Mouse (Mus musculus) hindbrain, embryonic 16.5 days (tissue): ENCODE data around the gene Lrrc57. TPM values are rescaled to one million over a fixed set of nuclear protein-coding genes. Genes with fewer than 3 reads are reported as not detected.

Experiments
- ATAC-seq: fragments of 200-750 bp; cut with Nextera tagmentation; 2 replicates; pipeline ENCODE4 v1.8.0; 2017; ENCODE audit warnings: moderate TSS enrichment, moderate library complexity
- H3K27ac ChIP-seq: fragments of 300-500 bp; sonication (generic); 2 replicates; pipeline ENCODE4 v1.5.1; 2014; ENCODE audit warnings: low read depth, mild to moderate bottlenecking, control low read depth, low read length, moderate library complexity
- H3K27me3 ChIP-seq: fragments of 300-500 bp; sonication (generic); replicated peaks from 2 replicates; pipeline ENCODE4 v1.6.1; 2014; ENCODE audit warnings: low read length; ENCODE audit not compliant: control insufficient read depth, insufficient read depth
- H3K36me3 ChIP-seq: fragments of 300-500 bp; sonication (generic); 2 replicates; pipeline ENCODE4 v1.6.1; 2014; ENCODE audit warnings: mild to moderate bottlenecking, low read length, moderate library complexity, mixed read lengths; ENCODE audit not compliant: control insufficient read depth, insufficient read depth
- H3K4me1 ChIP-seq: fragments of 300-500 bp; sonication (generic); 2 replicates; pipeline ENCODE4 v1.6.1; 2014; ENCODE audit warnings: low read depth, low read length; ENCODE audit not compliant: control insufficient read depth, insufficient read depth
- H3K4me2 ChIP-seq: fragments of 300-500 bp; sonication (generic); 2 replicates; pipeline ENCODE4 v1.6.1; 2014; ENCODE audit warnings: mild to moderate bottlenecking, low read length, control low read depth, moderate library complexity
- H3K4me3 ChIP-seq: fragments of 300-500 bp; sonication (generic); 2 replicates; pipeline ENCODE4 v1.5.1; 2014; ENCODE audit warnings: mild to moderate bottlenecking, low read length, control low read depth, moderate library complexity
- H3K9ac ChIP-seq: fragments of 300-500 bp; sonication (generic); 2 replicates; pipeline ENCODE4 v1.6.1; 2014; ENCODE audit warnings: low read depth, mild to moderate bottlenecking, control low read depth, low read length, moderate library complexity
- H3K9me3 ChIP-seq: fragments of 300-500 bp; sonication (generic); 2 replicates; pipeline ENCODE4 v1.6.1; 2014; ENCODE audit warnings: mild to moderate bottlenecking, low read length, moderate library complexity; ENCODE audit not compliant: control insufficient read depth
- WGBS: fragments of 180-500 bp; shearing (Covaris S2); extraction: QIAGEN DNeasy Blood & Tissue Kit; methylation state at CpG from one replicate; pipeline ENCODE4 v1.1.7; 2014; 5-methylcytosine and 5-hydroxymethylcytosine counted together
- polyA plus RNA-seq: library from polyadenylated mRNA; unstranded; fragments of >200 nt; fragmentation: Nextera tagmentation; extraction: Ambion mirVana; gene quantifications from 2 replicates; pipeline ENCODE4 v1.2.1, GENCODE M21; 2015

The Lrrc57 gene
- 35.8 and 37.6 TPM in 2 replicates for polyA plus RNA-seq

DNA sequence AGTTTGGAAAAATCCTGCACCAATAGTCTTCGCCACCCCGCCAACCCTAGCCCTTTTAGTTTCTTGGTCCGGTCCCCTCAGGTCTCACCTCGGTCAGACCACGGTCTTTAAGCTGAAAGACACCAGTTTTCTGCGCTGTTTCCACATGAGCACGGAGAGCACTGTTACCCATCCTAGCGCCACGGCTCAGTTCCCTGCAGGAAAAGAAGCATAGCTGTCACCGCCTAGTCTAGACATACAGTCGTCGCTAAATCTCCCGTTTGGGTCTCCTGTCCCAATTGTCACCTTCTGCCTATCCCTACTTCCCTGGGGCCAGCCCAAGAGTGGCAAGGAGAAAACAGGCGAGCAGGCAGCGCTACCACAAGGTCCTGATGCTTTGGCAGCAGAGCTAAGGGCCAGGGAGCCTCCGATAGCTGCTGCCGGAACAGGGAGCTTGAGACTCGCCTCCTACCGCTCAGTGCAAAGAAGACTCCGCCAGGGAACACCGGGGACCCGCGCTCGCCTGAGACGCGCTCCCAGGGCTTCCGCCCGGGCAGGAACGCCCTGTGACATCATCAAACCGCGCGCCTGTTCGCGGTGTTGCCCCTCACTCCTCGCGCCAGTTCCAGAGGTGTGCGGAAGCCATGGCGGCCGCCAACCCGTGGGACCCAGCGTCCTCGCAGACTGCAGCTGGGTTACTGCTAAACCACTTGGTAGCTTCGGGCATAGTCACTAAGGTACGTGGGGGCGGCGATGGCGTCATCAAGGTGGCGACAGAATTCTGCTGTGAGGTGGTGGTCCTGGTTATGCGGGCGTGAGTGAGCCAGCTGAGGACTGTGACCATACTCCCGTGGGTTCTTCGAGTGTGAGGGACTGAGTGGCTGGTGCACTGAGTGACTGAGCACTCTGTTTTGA, at the start of gene Lrrc57, which contains the start of gene Haus2:
TSS of gene Lrrc57 (minus strand) at position 691 of the 894 bp plus-strand sequence.
TSS of gene Haus2 (plus strand) at position 554 of the 894 bp plus-strand sequence.
- Histone ChIP-seq H3K4me3 (peak within 1 kb of the TSS; percentile 70), H3K27ac (peak within 1 kb of the TSS; percentile 91), H3K9me3 (no peaks in the 10 kb centered on the region), H3K9ac (peak within 1 kb of the TSS; percentile 91), H3K27me3 (no peaks in the 10 kb centered on the region), H3K36me3 (peaks cover 5% of the 10 kb centered on the region), H3K4me2 (peak within 1 kb of the TSS; percentile 92), H3K4me1 (peaks cover 17% of the 10 kb centered on the region)
- peak; percentile 96 for ATAC-seq
- 0% methylated on average over 52 of the region's 52 CpGs for WGBS

DNA sequence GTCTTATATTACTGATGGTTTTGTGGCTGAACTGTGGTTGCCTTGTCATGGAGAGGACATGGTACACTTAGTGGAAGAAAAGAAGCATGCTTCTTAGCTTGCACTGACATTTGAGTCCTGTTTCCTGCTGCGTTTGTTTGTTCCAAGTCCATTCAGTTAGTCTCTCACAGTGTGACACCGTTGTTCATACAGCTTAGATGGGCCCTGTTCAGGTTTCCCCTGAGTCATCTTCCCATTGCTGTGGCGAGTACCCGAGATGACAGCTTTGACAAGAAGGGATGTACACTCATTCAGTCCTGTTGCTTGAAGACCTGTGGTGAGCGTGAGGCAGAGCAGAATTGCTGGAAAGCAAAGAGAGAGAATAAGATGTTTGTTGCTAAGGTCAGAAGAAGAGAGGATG, 49.2 kb upstream of the Lrrc57 start:
- Histone ChIP-seq H3K4me2 (no peak overlapping the region), H3K4me1 (no peaks in the 10 kb centered on the region), H3K4me3 (no peak overlapping the region), H3K9ac (no peak overlapping the region), H3K27me3 (no peaks in the 10 kb centered on the region), H3K36me3 (no peaks in the 10 kb centered on the region), H3K9me3 (no peaks in the 10 kb centered on the region), H3K27ac (no peak overlapping the region)
- WGBS = 60% methylated on average over 5 of the region's 5 CpGs
- no peak for ATAC-seq

GRCm38 (mm10) chr2:120656711-120657110, 47.4 kb upstream of the Lrrc57 start:
- Histone ChIP-seq H3K4me3 (no peak overlapping the region), H3K9me3 (no peaks in the 10 kb centered on the region), H3K9ac (no peak overlapping the region), H3K4me2 (no peak overlapping the region), H3K27ac (no peak overlapping the region), H3K36me3 (no peaks in the 10 kb centered on the region), H3K27me3 (no peaks in the 10 kb centered on the region), H3K4me1 (no peaks in the 10 kb centered on the region)
- 98% methylated on average over 2 of the region's 2 CpGs for WGBS
- no peak for ATAC-seq

DNA sequence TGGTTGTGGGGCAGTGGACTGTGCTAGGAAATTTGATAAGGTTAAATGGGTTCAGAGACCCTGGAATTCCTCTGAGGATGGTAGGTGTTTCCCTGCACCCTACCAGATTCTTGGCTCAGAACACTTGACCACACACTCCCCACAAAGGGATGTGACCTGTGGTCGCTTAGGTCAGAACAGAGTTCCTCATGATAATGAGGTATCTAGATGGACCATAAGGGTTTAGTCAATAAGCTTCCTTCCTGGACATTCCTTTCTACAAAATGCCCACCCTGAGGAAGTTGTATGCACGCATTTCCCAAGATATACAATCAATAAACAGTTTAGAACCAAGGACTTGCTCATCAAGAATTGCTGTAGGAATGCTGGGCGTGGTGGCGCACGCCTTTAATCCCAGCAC, 46.6 kb upstream of the Lrrc57 start:
- Histone ChIP-seq H3K36me3 (no peaks in the 10 kb centered on the region), H3K9me3 (no peaks in the 10 kb centered on the region), H3K4me3 (no peak overlapping the region), H3K9ac (no peak overlapping the region), H3K4me1 (no peaks in the 10 kb centered on the region), H3K27me3 (no peaks in the 10 kb centered on the region), H3K27ac (no peak overlapping the region), H3K4me2 (no peak overlapping the region)
- no peak for ATAC-seq
- WGBS = 93% methylated on average over 5 of the region's 5 CpGs

DNA sequence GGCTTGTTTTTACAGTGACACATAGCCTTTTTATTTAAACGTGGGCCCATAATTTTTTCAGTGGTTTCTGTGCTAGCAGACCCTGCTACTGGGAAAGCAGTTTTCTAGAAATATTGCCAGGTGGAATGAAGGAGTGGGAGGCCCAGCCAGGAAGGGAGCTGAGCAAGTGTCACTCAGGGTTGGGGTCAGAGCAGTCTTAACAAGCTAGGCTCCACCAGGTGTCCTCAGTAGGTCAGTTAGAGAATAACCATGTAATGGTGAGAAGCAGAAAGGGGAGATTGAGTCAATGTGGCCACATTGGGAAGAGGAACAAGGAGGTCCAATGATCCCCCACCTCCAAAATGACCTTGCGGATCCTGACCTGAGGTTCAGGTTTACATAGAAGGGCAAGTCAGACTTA, 45.4 kb upstream of the Lrrc57 start:
- Histone ChIP-seq H3K4me2 (no peak overlapping the region), H3K4me1 (no peaks in the 10 kb centered on the region), H3K27me3 (no peaks in the 10 kb centered on the region), H3K27ac (no peak overlapping the region), H3K4me3 (no peak overlapping the region), H3K36me3 (no peaks in the 10 kb centered on the region), H3K9ac (no peak overlapping the region), H3K9me3 (no peaks in the 10 kb centered on the region)
- WGBS = 85% methylated on average over 2 of the region's 2 CpGs
- no peak for ATAC-seq

GRCm38 (mm10) chr2:120652925-120653284, 43.6 kb upstream of the Lrrc57 start:
- Histone ChIP-seq H3K4me2 (no peak overlapping the region), H3K9me3 (no peaks in the 10 kb centered on the region), H3K4me3 (no peak overlapping the region), H3K4me1 (no peaks in the 10 kb centered on the region), H3K9ac (no peak overlapping the region), H3K27me3 (no peaks in the 10 kb centered on the region), H3K27ac (no peak overlapping the region), H3K36me3 (no peaks in the 10 kb centered on the region)
- WGBS = 76% methylated on average over 7 of the region's 7 CpGs
- no peak for ATAC-seq

GRCm38 (mm10) chr2:120652256-120652924, 43.1 kb upstream of the Lrrc57 start:
- ATAC-seq = no peak
- H3K4me2 ChIP-seq = no peak overlapping the region
- no peak overlapping the region for H3K4me3 ChIP-seq
- H3K9me3 ChIP-seq = no peaks in the 10 kb centered on the region
- H3K9ac ChIP-seq = no peak overlapping the region
- H3K36me3 ChIP-seq = no peaks in the 10 kb centered on the region
- 0 out of 2 replicates have a peak overlapping the region, but pooled peaks have one; percentile 4 for H3K27ac ChIP-seq
- no peaks in the 10 kb centered on the region for H3K4me1 ChIP-seq
- H3K27me3 ChIP-seq = no peaks in the 10 kb centered on the region
- WGBS = 69% methylated on average over 7 of the region's 7 CpGs

GRCm38 (mm10) chr2:120646777-120647176, 37.5 kb upstream of the Lrrc57 start:
- no peaks in the 10 kb centered on the region for H3K36me3 ChIP-seq
- no peak overlapping the region for H3K9ac ChIP-seq
- no peak overlapping the region for H3K4me2 ChIP-seq
- no peaks in the 10 kb centered on the region for H3K9me3 ChIP-seq
- H3K4me3 ChIP-seq = no peak overlapping the region
- no peaks in the 10 kb centered on the region for H3K4me1 ChIP-seq
- H3K27me3 ChIP-seq = no peaks in the 10 kb centered on the region
- WGBS = 74% methylated on average over 4 of the region's 4 CpGs
- H3K27ac ChIP-seq = no peak overlapping the region
- no peak for ATAC-seq

- Histone ChIP-seq H3K36me3 (no peaks in the 10 kb centered on the region), H3K4me3 (no peak overlapping the region), H3K27ac (no peak overlapping the region; the same call in none of the 2 replicates), H3K4me2 (no peak overlapping the region), H3K9me3 (no peaks in the 10 kb centered on the region), H3K27me3 (no peaks in the 10 kb centered on the region), H3K9ac (no peak overlapping the region), H3K4me1 (no peaks in the 10 kb centered on the region)
- peak; percentile 65; the same call in 1 of the 2 replicates for ATAC-seq
- 41% methylated on average over 7 of the region's 7 CpGs for WGBS
These were observed 34.5 kb upstream of the Lrrc57 start for GRCm38 (mm10) chr2:120643836-120644235.
